11 mouse cellular contexts compared by ENCODE assay signal in genomic region chr16:31898546-31899326, GRCm38 (mm10). TPM values are rescaled to one million over a fixed set of nuclear protein-coding genes. Genes with fewer than 3 reads are reported as not detected.
DNase-seq lines count a peak whose midpoint lies in the region; ATAC-seq lines count a peak whose summit lies in the region.
"Had no signal": no experiment of that assay in that cellular context is flagged by ENCODE, and none has a peak within 500 bp of the region (broad histone marks: within the 10 kb centered on the region; RNA-seq: fewer than 3 reads in every experiment).

No protein-coding gene starts in this region.

- no peak overlapping the region for H3K4me3 ChIP-seq in neural tube, embryonic 12.5 days
- no peak overlapping the region for H3K4me3 ChIP-seq in limb, embryonic 12.5 days (replicated peaks)
- H3K4me3 ChIP-seq: embryonic facial prominence, embryonic 12.5 days had no signal

- H3K4me1 ChIP-seq in neural tube, embryonic 12.5 days, result peaks cover 11% of the 10 kb centered on the region
- peaks cover 14% of the 10 kb centered on the region for H3K4me1 ChIP-seq in limb, embryonic 12.5 days (replicated peaks)

- no peaks in the 10 kb centered on the region for H3K36me3 ChIP-seq in neural tube, embryonic 12.5 days
- no peaks in the 10 kb centered on the region for H3K36me3 ChIP-seq in limb, embryonic 12.5 days
- H3K36me3 ChIP-seq: embryonic facial prominence, embryonic 12.5 days had no signal

- H3K27me3 ChIP-seq in neural tube, embryonic 12.5 days (replicated peaks), result no peaks in the 10 kb centered on the region
- no peaks in the 10 kb centered on the region for H3K27me3 ChIP-seq in limb, embryonic 12.5 days
- H3K27me3 ChIP-seq: CH12.LX; embryonic facial prominence, embryonic 12.5 days had no signal

- H3K9me3 ChIP-seq in neural tube, embryonic 12.5 days, result no peaks in the 10 kb centered on the region
- H3K9me3 ChIP-seq in limb, embryonic 12.5 days, result 0 out of 2 replicates have a peak, but pooled peaks cover 9% of the 10 kb centered on the region
- H3K9me3 ChIP-seq: embryonic facial prominence, embryonic 12.5 days had no signal

- 76% methylated on average over 18 of the region's 18 CpGs for WGBS in neural tube, embryonic 12.5 days
- WGBS in limb, embryonic 12.5 days, result 83% methylated on average over 18 of the region's 18 CpGs

- intact Hi-C loops in heart, postnatal 36 days (cut with DNase I), result no loop called here

- DNase-seq in neural tube, embryonic 10.5 days (ENCODE audit: extremely low spot score, low spot score), result no peak
- peak; percentile 87 for DNase-seq in layer of hippocampus, adult 11-12 months (ENCODE audit: low spot score)
- DNase-seq in right cerebral cortex, postnatal 36 days (ENCODE audit: low spot score in 2 of 2), result peak; percentile 92 to 95
- DNase-seq in kidney, postnatal 36 days, result no peak
- no peak for DNase-seq in heart, postnatal 36 days
- no peak for DNase-seq in gastrocnemius, postnatal 10 days
- DNase-seq: liver, postnatal 0 days had no signal

- no peak overlapping the region for H3K9ac ChIP-seq in neural tube, embryonic 12.5 days
- H3K9ac ChIP-seq in limb, embryonic 12.5 days (replicated peaks), result no peak overlapping the region
- H3K9ac ChIP-seq: embryonic facial prominence, embryonic 12.5 days; liver, postnatal 0 days had no signal

- no peak overlapping the region for H3K4me2 ChIP-seq in neural tube, embryonic 12.5 days (replicated peaks)
- H3K4me2 ChIP-seq in limb, embryonic 12.5 days, result no peak overlapping the region
- H3K4me2 ChIP-seq: embryonic facial prominence, embryonic 12.5 days had no signal

- H3K27ac ChIP-seq in neural tube, embryonic 12.5 days, result no peak overlapping the region
- H3K27ac ChIP-seq in limb, embryonic 12.5 days, result 0 out of 2 replicates have a peak overlapping the region, but pooled peaks have one; percentile 17
- H3K27ac ChIP-seq: embryonic facial prominence, embryonic 12.5 days had no signal

- peak; percentile 59; the same call in 1 of the 2 replicates for ATAC-seq in neural tube, embryonic 12.5 days (ENCODE audit: low FRiP score, low read depth)
- ATAC-seq in limb, embryonic 12.5 days (ENCODE audit: insufficient number of reproducible peaks, insufficient read depth, low FRiP score, low TSS enrichment, low read depth), result no peak
- ATAC-seq: liver, postnatal 0 days had no signal

RNA-seq across cellular contexts. Expression of gene Meltf, which starts 20.1 kb away (rescaled TPM):
- polyA plus RNA-seq in neural tube, embryonic 12.5 days (2016; fragmentation: Nextera tagmentation; extraction: Ambion mirVana), result 0.15 and 0.20 TPM in 2 replicates
- 0.50 and 0.70 TPM in 2 replicates for polyA plus RNA-seq in limb, embryonic 12.5 days (2016; fragmentation: Nextera tagmentation; extraction: Ambion mirVana)
- total RNA-seq in heart, postnatal 36 days (2021), result not detected
- under 1 TPM in 1 of 2 experiments, not detected in 1; 0.05 TPM for total RNA-seq in gastrocnemius, postnatal 10 days (2021)

RNA-seq across cellular contexts. Expression of gene Pigz, which starts 34.9 kb away (rescaled TPM):
- 2.8 and 4.0 TPM in 2 replicates for polyA plus RNA-seq in neural tube, embryonic 12.5 days (2016; fragmentation: Nextera tagmentation; extraction: Ambion mirVana)
- polyA plus RNA-seq in limb, embryonic 12.5 days (2016; fragmentation: Nextera tagmentation; extraction: Ambion mirVana), result 0.91 and 1.2 TPM in 2 replicates
- 1 to 10 TPM in 1 of 2 experiments, under 1 TPM in 1; 0.81 to 2.0 TPM for total RNA-seq in heart, postnatal 36 days (2021)
- total RNA-seq in gastrocnemius, postnatal 10 days (2021), result 1 to 10 TPM; 5.9 to 7.5 TPM

RNA-seq across cellular contexts. Expression of gene 0610012G03Rik, which starts 49.6 kb away (rescaled TPM):
- 80.5 and 85.5 TPM in 2 replicates for polyA plus RNA-seq in neural tube, embryonic 12.5 days (2016; fragmentation: Nextera tagmentation; extraction: Ambion mirVana)
- 77.5 and 83.7 TPM in 2 replicates for polyA plus RNA-seq in limb, embryonic 12.5 days (2016; fragmentation: Nextera tagmentation; extraction: Ambion mirVana)
- 10 to 100 TPM; 74.5 to 75.6 TPM for total RNA-seq in heart, postnatal 36 days (2021)
- 10 to 100 TPM; 41.2 to 47.7 TPM for total RNA-seq in gastrocnemius, postnatal 10 days (2021)

RNA-seq across cellular contexts. Expression of gene Ncbp2, which starts 49.6 kb away (rescaled TPM):
- polyA plus RNA-seq in neural tube, embryonic 12.5 days (2016; fragmentation: Nextera tagmentation; extraction: Ambion mirVana), result 118 and 124 TPM in 2 replicates
- 148 and 149 TPM in 2 replicates for polyA plus RNA-seq in limb, embryonic 12.5 days (2016; fragmentation: Nextera tagmentation; extraction: Ambion mirVana)
- total RNA-seq in heart, postnatal 36 days (2021), result 10 to 100 TPM; 23.6 to 27.0 TPM
- total RNA-seq in gastrocnemius, postnatal 10 days (2021), result 10 to 100 TPM; 18.7 to 23.6 TPM

Comparison
In these comparisons a context has a peak if more than half of its experiments do, and no peak if none do; other contexts are left out.
1. DNase-seq: peak in layer of hippocampus, adult 11-12 months (single experiment) and right cerebral cortex, postnatal 36 days (2 of 2); none in neural tube, embryonic 10.5 days (single experiment), kidney, postnatal 36 days (0 of 2), heart, postnatal 36 days (0 of 2) and gastrocnemius, postnatal 10 days (single experiment).